ENCODE assay signal across 16 mouse cellular contexts in genomic region chr11:60909626-60910025, GRCm38 (mm10).
"Had no signal": no experiment of that assay in that cellular context is flagged by ENCODE, and none has a peak within 500 bp of the region (broad histone marks: within the 10 kb centered on the region; RNA-seq: fewer than 3 reads in every experiment).

No protein-coding gene starts in this region.

- H3K9ac ChIP-seq: liver, postnatal 0 days; lung, embryonic 15.5 days; midbrain, embryonic 13.5 days; midbrain, embryonic 15.5 days; neural tube, embryonic 12.5 days; stomach, embryonic 15.5 days had no signal

- ATAC-seq: liver, postnatal 0 days; midbrain, embryonic 13.5 days; midbrain, embryonic 15.5 days had no signal

- H3K27me3 ChIP-seq: lung, embryonic 15.5 days; midbrain, embryonic 13.5 days; midbrain, embryonic 15.5 days; neural tube, embryonic 12.5 days; stomach, embryonic 15.5 days had no signal

- H3K4me3 ChIP-seq: lung, embryonic 15.5 days; megakaryocyte, embryonic 14.5 days; midbrain, embryonic 13.5 days; midbrain, embryonic 15.5 days; neural tube, embryonic 12.5 days; stomach, embryonic 15.5 days had no signal

- H3K27ac ChIP-seq: lung, embryonic 15.5 days; macrophage; midbrain, embryonic 13.5 days; midbrain, embryonic 15.5 days; neural tube, embryonic 12.5 days; stomach, embryonic 15.5 days; stomach, postnatal 0 days had no signal

- H3K9me3 ChIP-seq: lung, embryonic 15.5 days; megakaryocyte, embryonic 14.5 days; midbrain, embryonic 13.5 days; midbrain, embryonic 15.5 days; neural tube, embryonic 12.5 days; stomach, embryonic 15.5 days had no signal

- DNase-seq: liver, postnatal 0 days; lung, adult 2 months; lung, postnatal 10 days; right cerebral cortex, postnatal 14 days; thymus, adult 2 months; thymus, postnatal 25 days; thymus, postnatal 4 days had no signal

- H3K4me2 ChIP-seq: lung, embryonic 15.5 days; midbrain, embryonic 11.5 days; midbrain, embryonic 13.5 days; midbrain, embryonic 15.5 days; neural tube, embryonic 12.5 days; stomach, embryonic 15.5 days had no signal
